Mouse (Mus musculus) testis, adult 2 months (tissue): ENCODE data around the gene Clec16a. TPM values are rescaled to one million over a fixed set of nuclear protein-coding genes. Genes with fewer than 3 reads are reported as not detected.

Source experiments
- H3K27ac ChIP-seq: fragments of 200-500 bp; 2 replicates; pipeline ENCODE4 v1.5.1; 2012; ENCODE audit warnings: low read depth, low read length; ENCODE audit not compliant: control insufficient read depth, insufficient read depth
- H3K27me3 ChIP-seq: fragments of 200-500 bp; 2 replicates; pipeline ENCODE4 v1.6.1; 2012; ENCODE audit warnings: mild to moderate bottlenecking, low read length, moderate library complexity; ENCODE audit not compliant: control insufficient read depth, insufficient read depth
- H3K36me3 ChIP-seq: fragments of 200-500 bp; 2 replicates; pipeline ENCODE4 v1.6.1; 2012; ENCODE audit warnings: mild to moderate bottlenecking, low read length; ENCODE audit not compliant: control insufficient read depth, insufficient read depth
- H3K4me1 ChIP-seq: fragments of 200-500 bp; 2 replicates; pipeline ENCODE4 v1.6.1; 2012; ENCODE audit warnings: low read length; ENCODE audit not compliant: control insufficient read depth, insufficient read depth
- H3K4me3 ChIP-seq: fragments of 200-500 bp; 2 replicates; pipeline ENCODE4 v1.5.1; 2012; ENCODE audit warnings: low read depth, mild to moderate bottlenecking, low read length, moderate library complexity, mixed read lengths; ENCODE audit not compliant: control insufficient read depth
- CTCF ChIP-seq: fragments of 200-500 bp; IDR thresholded peaks from 2 replicates; pipeline ENCODE4 v1.5.1; 2012; ENCODE audit warnings: low read depth, mild to moderate bottlenecking, inconsistent platforms, low read length, moderate library complexity; ENCODE audit not compliant: control insufficient read depth, insufficient read depth, insufficient replicate concordance
- POLR2A ChIP-seq: fragments of 200-500 bp; IDR thresholded peaks from 2 replicates; pipeline ENCODE4 v1.6.1; 2012; ENCODE audit warnings: low read depth, mild to moderate bottlenecking, inconsistent platforms, low read length, moderate library complexity; ENCODE audit not compliant: control insufficient read depth
- polyA plus RNA-seq: library from polyadenylated mRNA; depleted of rRNA; stranded (reverse); fragments of >200 nt; gene quantifications from 2 replicates; pipeline ENCODE4 v1.2.3, GENCODE M21; 2012

Clec16a gene
- polyA plus RNA-seq, 1 experiment: 30.8 TPM

- no peaks in the 10 kb centered on the region for H3K4me1 ChIP-seq
- no peak overlapping the region for H3K4me3 ChIP-seq
- TF ChIP-seq POLR2A: no peak
- TF ChIP-seq CTCF: no peak
- H3K27ac ChIP-seq: no peak overlapping the region
- no peaks in the 10 kb centered on the region for H3K27me3 ChIP-seq
- H3K36me3 ChIP-seq: no peaks in the 10 kb centered on the region; the same call in none of the 2 replicates
Observed at GRCm38 (mm10) chr16:10621710-10622109, 76.6 kb downstream of the Clec16a start.

GRCm38 (mm10) chr16:10626116-10626515, 81.0 kb downstream of the Clec16a start:
- H3K27me3 ChIP-seq: no peaks in the 10 kb centered on the region
- TF ChIP-seq CTCF (no peak), POLR2A (no peak)

GRCm38 (mm10) chr16:10627136-10627668, 82.1 kb downstream of the Clec16a start:
- no peak for TF ChIP-seq POLR2A
- Histone ChIP-seq H3K27me3 (no peaks in the 10 kb centered on the region), H3K4me3 (no peak overlapping the region), H3K27ac (no peak overlapping the region), H3K4me1 (no peaks in the 10 kb centered on the region), H3K36me3 (no peaks in the 10 kb centered on the region; the same call in none of the 2 replicates)

More at GRCm38 (mm10) chr16:10626116-10626515, 81.0 kb downstream of the Clec16a start:
- Histone ChIP-seq H3K27ac (no peak overlapping the region), H3K36me3 (no peaks in the 10 kb centered on the region; the same call in none of the 2 replicates), H3K4me1 (no peaks in the 10 kb centered on the region), H3K4me3 (no peak overlapping the region)

DNA sequence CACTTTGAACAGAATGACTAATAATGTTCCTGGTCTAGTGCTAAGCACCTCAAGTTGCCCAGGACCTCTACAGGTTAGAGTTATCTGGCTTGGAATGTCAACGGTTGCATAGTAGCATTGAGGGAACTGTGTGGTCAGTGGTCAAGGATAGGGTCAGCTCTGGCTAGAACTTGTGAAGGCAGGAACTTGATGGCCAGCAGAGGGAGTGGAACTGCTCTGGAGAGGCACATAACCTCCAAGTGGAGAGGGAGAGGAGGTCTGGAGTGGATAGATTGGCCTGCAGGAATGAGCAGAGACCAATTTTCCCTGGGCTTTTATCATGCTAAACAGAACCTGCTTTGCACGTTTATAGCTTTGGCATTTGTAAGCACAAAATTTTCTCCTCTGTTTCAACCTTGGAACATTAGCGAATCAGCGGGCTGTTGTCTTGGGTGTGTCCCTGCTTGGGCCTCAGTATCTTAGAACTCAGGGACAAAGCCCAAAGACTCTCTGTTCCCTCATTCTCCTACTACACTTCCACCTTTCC, 83.0 kb downstream of the Clec16a start:
- no peaks in the 10 kb centered on the region; the same call in 1 of the 2 replicates for H3K36me3 ChIP-seq
- TF ChIP-seq POLR2A: no peak
- no peak for TF ChIP-seq CTCF
- no peak overlapping the region for H3K4me3 ChIP-seq
- H3K27me3 ChIP-seq: no peaks in the 10 kb centered on the region
- H3K4me1 ChIP-seq: no peaks in the 10 kb centered on the region
- H3K27ac ChIP-seq: no peak overlapping the region

- Histone ChIP-seq H3K27ac (no peak overlapping the region), H3K36me3 (no peaks in the 10 kb centered on the region; the same call in 1 of the 2 replicates), H3K4me3 (no peak overlapping the region), H3K27me3 (no peaks in the 10 kb centered on the region), H3K4me1 (no peaks in the 10 kb centered on the region)
- TF ChIP-seq POLR2A: no peak
- TF ChIP-seq CTCF: no peak
Observed at GRCm38 (mm10) chr16:10628960-10629359, 83.8 kb downstream of the Clec16a start.

DNA sequence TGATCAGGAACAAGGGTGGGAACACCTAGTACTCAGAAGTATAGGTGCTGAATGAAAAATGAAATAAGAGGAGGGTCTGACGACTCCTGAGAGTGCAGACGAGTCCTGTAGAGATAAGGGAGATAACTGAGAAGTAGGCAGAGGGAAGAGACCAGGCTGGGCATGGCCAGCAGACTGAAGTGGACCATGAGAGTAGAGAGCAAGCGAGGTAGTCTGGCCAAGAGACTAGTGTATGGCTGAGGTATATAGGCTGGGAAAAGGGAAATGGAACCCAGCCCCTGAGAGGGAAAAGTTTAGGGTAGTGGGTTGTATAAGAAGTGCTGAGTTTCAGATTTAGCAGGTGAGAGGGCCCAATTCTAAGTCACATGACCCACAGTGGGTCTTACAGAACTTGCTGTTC, 84.2 kb downstream of the Clec16a start:
- Histone ChIP-seq H3K4me3 (no peak overlapping the region), H3K27ac (no peak overlapping the region), H3K27me3 (no peaks in the 10 kb centered on the region), H3K36me3 (no peaks in the 10 kb centered on the region; the same call in 1 of the 2 replicates), H3K4me1 (no peaks in the 10 kb centered on the region)
- TF ChIP-seq POLR2A (no peak), CTCF (no peak)

GRCm38 (mm10) chr16:10634940-10635339, 89.8 kb downstream of the Clec16a start:
- H3K27me3 ChIP-seq: no peaks in the 10 kb centered on the region
- no peak overlapping the region for H3K4me3 ChIP-seq
- TF ChIP-seq CTCF (no peak), POLR2A (no peak)
- no peaks in the 10 kb centered on the region for H3K36me3 ChIP-seq
- H3K4me1 ChIP-seq: no peaks in the 10 kb centered on the region
- no peak overlapping the region for H3K27ac ChIP-seq

DNA sequence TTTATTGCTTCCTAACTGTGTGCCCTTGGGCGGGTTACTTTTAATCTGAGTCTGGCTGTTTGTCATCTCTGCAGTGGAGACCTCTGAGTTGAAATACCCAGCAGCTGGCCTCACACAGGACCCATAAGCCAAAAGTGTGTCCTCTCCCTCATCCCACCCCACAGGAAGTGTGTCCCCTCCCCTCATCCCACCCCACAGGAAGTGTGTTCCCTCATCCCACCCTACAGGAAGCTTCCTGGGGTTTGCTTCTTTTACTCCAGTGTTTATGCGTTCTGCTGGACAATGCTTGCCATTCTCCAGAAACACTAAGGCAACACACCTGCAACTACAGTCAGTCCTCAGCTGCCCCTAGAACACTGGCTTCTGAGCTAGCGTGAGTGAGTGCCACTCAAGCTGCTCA, 92.8 kb downstream of the Clec16a start:
- Histone ChIP-seq H3K4me3 (no peak overlapping the region), H3K27ac (no peak overlapping the region), H3K27me3 (no peaks in the 10 kb centered on the region), H3K4me1 (no peaks in the 10 kb centered on the region), H3K36me3 (no peaks in the 10 kb centered on the region)
- no peak for TF ChIP-seq CTCF
- no peak for TF ChIP-seq POLR2A
